Mouse (Mus musculus) CD4-positive naive resting alpha-beta T cell, adult 57 days (primary cell): ENCODE data around the gene Foxb1. TPM values are rescaled to one million over a fixed set of nuclear protein-coding genes. Genes with fewer than 3 reads are reported as not detected.

Experiments
- total RNA-seq: library from RNA; stranded (reverse); gene quantifications from one replicate; pipeline ENCODE4 v1.2.4, GENCODE M21; 2023

Foxb1 gene
- not detected for total RNA-seq

GRCm38 (mm10) chr9:69760371-69761301 lies at the start of gene Foxb1:
Gene Foxb1 (minus strand): TSS chr9:69760940.

Other genes starting within 250 kb of the Foxb1 start
- gene Bnip2, start 228.5 kb upstream of the Foxb1 start, total RNA-seq = 64.9 TPM